Mouse (Mus musculus) left cerebral cortex, adult 11 months (tissue): ENCODE results near the gene Tpt1.

ENCODE experiments used
- DNase-seq: peaks from one replicate; pipeline ENCODE4 v3.0.0; 2022; ENCODE audit warnings: low spot score

Gene Tpt1

GRCm38 (mm10) chr14:75877297-75877696, 32.4 kb downstream of the Tpt1 start:
- DNase-seq, result no peak

- no peak for DNase-seq
Observed at GRCm38 (mm10) chr14:75878980-75879379, 34.1 kb downstream of the Tpt1 start.

- no peak for DNase-seq
Observed at GRCm38 (mm10) chr14:75881856-75882255, 37.0 kb downstream of the Tpt1 start.

- no peak for DNase-seq
Observed at GRCm38 (mm10) chr14:75883330-75883729, 38.4 kb downstream of the Tpt1 start.

GRCm38 (mm10) chr14:75883873-75884272, 39.0 kb downstream of the Tpt1 start:
- no peak for DNase-seq

GRCm38 (mm10) chr14:75892118-75892517, 47.2 kb downstream of the Tpt1 start:
- peak; percentile 81 for DNase-seq
